Comparison of ENCODE assay signal across 14 mouse cellular contexts in the genomic region with DNA sequence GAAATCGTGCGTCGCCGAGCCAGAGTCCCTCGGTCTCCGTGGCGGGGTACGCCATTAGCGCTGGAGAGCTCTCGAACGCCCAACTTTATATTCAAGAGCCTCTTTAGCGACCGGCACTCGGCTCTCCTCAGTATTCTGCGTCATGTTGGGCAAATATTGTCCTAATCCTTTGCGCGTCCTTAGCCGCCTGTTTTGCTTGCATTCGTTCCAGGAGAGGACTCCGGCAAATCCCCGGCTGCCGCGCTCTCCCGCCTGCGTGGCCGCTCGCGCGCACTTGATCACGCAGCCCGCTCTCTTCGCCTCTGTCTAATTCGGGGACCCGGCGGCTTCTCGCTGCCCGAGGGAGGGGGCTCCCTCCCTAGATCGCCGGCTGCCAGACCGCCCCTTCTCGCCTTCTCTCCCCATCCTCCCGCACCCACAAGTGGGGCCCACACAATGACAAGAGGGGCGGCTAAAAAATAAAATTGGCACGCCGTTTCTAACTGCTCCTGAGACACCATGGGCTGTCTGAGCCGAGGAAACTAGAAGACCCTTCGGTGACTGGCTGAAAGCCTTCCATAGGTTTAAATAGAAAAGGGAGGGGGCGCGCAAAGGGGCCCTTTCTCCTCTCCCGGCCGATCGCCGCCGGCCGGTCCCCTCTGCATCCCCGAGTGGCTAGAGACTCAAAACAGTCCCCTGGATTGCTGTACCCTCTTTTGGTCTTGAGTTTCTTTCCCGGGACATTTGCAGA. TPM values are rescaled to one million over a fixed set of nuclear protein-coding genes. Genes with fewer than 3 reads are reported as not detected.
DNase-seq lines count a peak whose midpoint lies in the region; ATAC-seq and TF ChIP-seq lines count a peak whose summit lies in the region.
"Had no signal": no experiment of that assay in that cellular context is flagged by ENCODE, and none has a peak within 500 bp of the region (broad histone marks: within the 10 kb centered on the region; RNA-seq: fewer than 3 reads in every experiment).

No protein-coding gene starts in this region.

- H3K4me1 ChIP-seq in forebrain, embryonic 12.5 days = peaks cover 79% of the 10 kb centered on the region
- peaks cover 3% of the 10 kb centered on the region; the same call in 1 of the 2 replicates for H3K4me1 ChIP-seq in limb, embryonic 14.5 days (ENCODE audit: control insufficient read depth, insufficient read depth, low read length)
- peaks cover 39% of the 10 kb centered on the region for H3K4me1 ChIP-seq in midbrain, embryonic 14.5 days (ENCODE audit: control insufficient read depth, insufficient read depth, low read length)
- peaks cover 25% of the 10 kb centered on the region for H3K4me1 ChIP-seq in thymus, adult 2 months (replicated peaks; ENCODE audit: control insufficient read depth, insufficient read depth, low read length)

- no peak for TF ChIP-seq CTCF in thymus, adult 2 months (IDR thresholded peaks at IDR 0.05; ENCODE audit: borderline replicate concordance, control insufficient read depth, extremely low read depth, insufficient read depth, low read length, poor library complexity)

- TF ChIP-seq POLR2A in limb, embryonic 14.5 days (IDR thresholded peaks at IDR 0.05; ENCODE audit: borderline replicate concordance, extremely low read depth, insufficient read depth, insufficient read length) = no peak
- no peak for TF ChIP-seq POLR2A in thymus, adult 2 months (IDR thresholded peaks at IDR 0.05; ENCODE audit: control insufficient read depth, extremely low read depth, insufficient read depth, low read length, poor library complexity)

- peaks cover 100% of the 10 kb centered on the region for H3K27me3 ChIP-seq in forebrain, embryonic 12.5 days
- H3K27me3 ChIP-seq in limb, embryonic 14.5 days (ENCODE audit: control insufficient read depth, insufficient read depth, low read length) = peaks cover 98% of the 10 kb centered on the region
- peaks cover 79% of the 10 kb centered on the region for H3K27me3 ChIP-seq in midbrain, embryonic 14.5 days (ENCODE audit: control insufficient read depth, insufficient read depth, low read length)
- peaks cover 43% of the 10 kb centered on the region for H3K27me3 ChIP-seq in thymus, adult 2 months (ENCODE audit: control insufficient read depth, insufficient read depth, low read length)

- WGBS in forebrain, embryonic 12.5 days = under 1% methylated on average over 57 of the region's 57 CpGs
- WGBS in limb, embryonic 14.5 days = under 1% methylated on average over 57 of the region's 57 CpGs
- under 1% methylated on average over 57 of the region's 57 CpGs for WGBS in midbrain, embryonic 14.5 days
- WGBS in thymus, adult 2 months = 5% methylated on average over 57 of the region's 57 CpGs

- H3K9ac ChIP-seq in forebrain, embryonic 12.5 days = no peak overlapping the region; the same call in 1 of the 2 replicates
- peak overlapping the region; percentile 12; the same call in 1 of the 2 replicates for H3K9ac ChIP-seq in limb, embryonic 14.5 days (ENCODE audit: low read depth, low read length, severe bottlenecking)
- peak overlapping the region; percentile 67 for H3K9ac ChIP-seq in midbrain, embryonic 14.5 days (replicated peaks; ENCODE audit: low read length)
- H3K9ac ChIP-seq: intestine, embryonic 15.5 days had no signal

- peak overlapping the region; percentile 54 for H3K4me2 ChIP-seq in forebrain, embryonic 12.5 days
- H3K4me2 ChIP-seq in limb, embryonic 14.5 days (replicated peaks; ENCODE audit: low read depth, low read length, severe bottlenecking) = no peak overlapping the region
- peak overlapping the region; percentile 59 for H3K4me2 ChIP-seq in midbrain, embryonic 14.5 days (ENCODE audit: low read length)

- no peak for ATAC-seq in forebrain, embryonic 12.5 days (ENCODE audit: low FRiP score)
- ATAC-seq in limb, embryonic 14.5 days (ENCODE audit: low FRiP score, low read depth) = no peak
- ATAC-seq in midbrain, embryonic 14.5 days (ENCODE audit: low FRiP score, low TSS enrichment) = no peak
- ATAC-seq: intestine, embryonic 15.5 days had no signal

- H3K36me3 ChIP-seq in forebrain, embryonic 12.5 days (replicated peaks) = no peaks in the 10 kb centered on the region
- H3K36me3 ChIP-seq in limb, embryonic 14.5 days (ENCODE audit: control insufficient read depth, insufficient read depth, low read length) = no peaks in the 10 kb centered on the region
- no peaks in the 10 kb centered on the region for H3K36me3 ChIP-seq in midbrain, embryonic 14.5 days (ENCODE audit: control insufficient read depth, insufficient read depth, low read length)
- H3K36me3 ChIP-seq in thymus, adult 2 months (ENCODE audit: control insufficient read depth, insufficient read depth, low read length) = no peaks in the 10 kb centered on the region
- H3K36me3 ChIP-seq: intestine, embryonic 15.5 days had no signal

- DNase-seq in ES-CJ7 (ENCODE audit: low read depth, low spot score) = peak; percentile 74
- no peak for DNase-seq in limb, embryonic 14.5 days (ENCODE audit: low spot score)
- peak; percentile 77 for DNase-seq in midbrain, embryonic 14.5 days
- DNase-seq in heart, postnatal 10 days = no peak
- DNase-seq in left cerebral cortex, adult 18-20 months (ENCODE audit: low spot score in 2 of 2) = no peak
- DNase-seq in right cerebral cortex, adult 18-20 months = no peak
- DNase-seq in thymus, adult 2 months = no peak
- DNase-seq: heart, adult 11 months; right cerebral cortex, postnatal 25 days; thymus, adult 18-20 months had no signal

- peak overlapping the region; percentile 23 for H3K4me3 ChIP-seq in forebrain, embryonic 12.5 days (replicated peaks)
- H3K4me3 ChIP-seq in limb, embryonic 14.5 days (replicated peaks; ENCODE audit: low read length) = peak overlapping the region; percentile 25
- peak overlapping the region; percentile 47 for H3K4me3 ChIP-seq in midbrain, embryonic 14.5 days (replicated peaks; ENCODE audit: low read depth, low read length)
- no peak overlapping the region for H3K4me3 ChIP-seq in thymus, adult 2 months (ENCODE audit: control insufficient read depth, insufficient read depth, low read length)
- H3K4me3 ChIP-seq: intestine, embryonic 15.5 days; left cerebral cortex, adult 2 months had no signal

- intact Hi-C loops in heart, postnatal 10 days (cut with DNase I) = no loop called here

- no peak overlapping the region for H3K27ac ChIP-seq in forebrain, embryonic 12.5 days
- H3K27ac ChIP-seq in limb, embryonic 14.5 days (replicated peaks; ENCODE audit: low read depth, low read length) = no peak overlapping the region
- peak overlapping the region; percentile 87 for H3K27ac ChIP-seq in midbrain, embryonic 14.5 days (replicated peaks; ENCODE audit: low read depth, low read length)
- H3K27ac ChIP-seq in thymus, adult 2 months (ENCODE audit: control insufficient read depth, insufficient read depth, low read length) = no peak overlapping the region
- H3K27ac ChIP-seq: intestine, embryonic 15.5 days; left cerebral cortex, adult 2 months had no signal

- no peaks in the 10 kb centered on the region for H3K9me3 ChIP-seq in forebrain, embryonic 12.5 days
- no peaks in the 10 kb centered on the region for H3K9me3 ChIP-seq in limb, embryonic 14.5 days (ENCODE audit: control insufficient read depth, low read length)
- no peaks in the 10 kb centered on the region for H3K9me3 ChIP-seq in midbrain, embryonic 14.5 days (ENCODE audit: control insufficient read depth, low read length)
- H3K9me3 ChIP-seq: intestine, embryonic 15.5 days had no signal

RNA-seq across cellular contexts. Expression of a gene that starts 1.7 kb away (rescaled TPM):
- polyA plus RNA-seq in forebrain, embryonic 12.5 days (2016; fragmentation: Nextera tagmentation; extraction: Ambion mirVana) = 0.37 and 0.43 TPM in 2 replicates
- polyA plus RNA-seq in limb, embryonic 14.5 days (2012; rRNA removed) = 4.7 and 7.0 TPM in 2 replicates
- 1.0 and 1.9 TPM in 2 replicates for polyA plus RNA-seq in limb, embryonic 14.5 days (2014; fragmentation: Nextera tagmentation; extraction: Ambion mirVana)
- 9.1 and 9.2 TPM in 2 replicates for polyA plus RNA-seq in midbrain, embryonic 14.5 days (2014; fragmentation: Nextera tagmentation; extraction: Ambion mirVana)
- not detected for total RNA-seq in heart, postnatal 10 days (2021)
- not detected for total RNA-seq in left cerebral cortex, adult 18-20 months (2021)
- polyA plus RNA-seq in thymus, adult 2 months (2012; rRNA removed) = 1.1 and 1.2 TPM in 2 replicates
- total RNA-seq: left cerebral cortex, adult 2 months; megakaryocyte-erythroid progenitor cell, adult 5-6 weeks had no signal
- polyA plus RNA-seq: intestine, embryonic 15.5 days had no signal

Comparison
In these comparisons a context has a peak if more than half of its experiments do, and no peak if none do; other contexts are left out.
1. DNase-seq: peak in ES-CJ7 (single experiment) and midbrain, embryonic 14.5 days (single experiment); none in limb, embryonic 14.5 days (single experiment), heart, postnatal 10 days (0 of 2), left cerebral cortex, adult 18-20 months (0 of 2), right cerebral cortex, adult 18-20 months (single experiment) and thymus, adult 2 months (single experiment).